16 mouse cellular contexts compared by ENCODE assay signal in genomic region chr1:170059347-170059746, GRCm38 (mm10). TPM values are rescaled to one million over a fixed set of nuclear protein-coding genes. Genes with fewer than 3 reads are reported as not detected.
DNase-seq lines count a peak whose midpoint lies in the region; ATAC-seq and TF ChIP-seq lines count a peak whose summit lies in the region.
"Had no signal": no experiment of that assay in that cellular context is flagged by ENCODE, and none has a peak within 500 bp of the region (broad histone marks: within the 10 kb centered on the region; RNA-seq: fewer than 3 reads in every experiment).

No protein-coding gene starts in this region.

- intact Hi-C loops in heart, postnatal 25 days (cut with DNase I), result no loop called here
- intact Hi-C loops in heart, postnatal 36 days (cut with DNase I), result loop anchor here (5.0 kb wide), 1 partner anchor 52 kb away; no protein-coding TSS in a partner anchor

- TF ChIP-seq POLR2A in brain, embryonic 14.5 days (IDR thresholded peaks at IDR 0.05; ENCODE audit: borderline replicate concordance, extremely low read depth, insufficient read depth, insufficient read length, poor library complexity, severe bottlenecking), result no peak

- no peaks in the 10 kb centered on the region for H3K9me3 ChIP-seq in forebrain, embryonic 11.5 days (ENCODE audit: control insufficient read depth, low read length)
- no peaks in the 10 kb centered on the region for H3K9me3 ChIP-seq in forebrain, embryonic 12.5 days
- H3K9me3 ChIP-seq in liver, postnatal 0 days (ENCODE audit: low read length), result no peaks in the 10 kb centered on the region
- H3K9me3 ChIP-seq: embryonic facial prominence, embryonic 15.5 days; neural tube, embryonic 13.5 days had no signal

- TF ChIP-seq EP300 in liver, postnatal 0 days (IDR thresholded peaks at IDR 0.05; ENCODE audit: low read depth), result no peak

- no peak for DNase-seq in forebrain, embryonic 11.5 days (ENCODE audit: low spot score)
- DNase-seq in heart, postnatal 25 days (ENCODE audit: low spot score), result peak; percentile 24
- DNase-seq in heart, postnatal 36 days, result no peak
- DNase-seq in brain, embryonic 14.5 days (ENCODE audit: low read depth), result peak; percentile 37
- no peak for DNase-seq in testis, postnatal 14 days (ENCODE audit: low spot score)
- no peak for DNase-seq in liver, postnatal 0 days
- DNase-seq: adrenal gland, adult 2 months; cerebellum, adult 18-20 months; lung, postnatal 10 days; right cerebral cortex, adult 18-20 months had no signal

- H3K27ac ChIP-seq in forebrain, embryonic 11.5 days (ENCODE audit: low read depth, low read length), result no peak overlapping the region
- no peak overlapping the region for H3K27ac ChIP-seq in forebrain, embryonic 12.5 days
- H3K27ac ChIP-seq in liver, postnatal 0 days (ENCODE audit: low read depth), result no peak overlapping the region
- H3K27ac ChIP-seq: embryonic facial prominence, embryonic 15.5 days; liver, embryonic 14.5 days; neural tube, embryonic 13.5 days had no signal

- no peaks in the 10 kb centered on the region for H3K27me3 ChIP-seq in forebrain, embryonic 11.5 days (ENCODE audit: control insufficient read depth, insufficient read depth, low read length)
- no peaks in the 10 kb centered on the region for H3K27me3 ChIP-seq in forebrain, embryonic 12.5 days
- H3K27me3 ChIP-seq in liver, postnatal 0 days (ENCODE audit: insufficient read depth, low read length), result no peaks in the 10 kb centered on the region
- H3K27me3 ChIP-seq: embryonic facial prominence, embryonic 15.5 days; neural tube, embryonic 13.5 days had no signal

- no peak overlapping the region for H3K9ac ChIP-seq in forebrain, embryonic 11.5 days (ENCODE audit: low read length)
- no peak overlapping the region for H3K9ac ChIP-seq in forebrain, embryonic 12.5 days
- H3K9ac ChIP-seq in liver, postnatal 0 days (replicated peaks), result no peak overlapping the region
- H3K9ac ChIP-seq: embryonic facial prominence, embryonic 15.5 days; liver, embryonic 14.5 days; neural tube, embryonic 13.5 days had no signal

- WGBS in forebrain, embryonic 11.5 days, result 85% methylated on average over 9 of the region's 9 CpGs
- 76% methylated on average over 9 of the region's 9 CpGs for WGBS in forebrain, embryonic 12.5 days
- 65% methylated on average over 9 of the region's 9 CpGs for WGBS in liver, postnatal 0 days (ENCODE audit: insufficient replicate concordance)

- no peaks in the 10 kb centered on the region for H3K4me1 ChIP-seq in forebrain, embryonic 11.5 days (replicated peaks; ENCODE audit: control insufficient read depth, insufficient read depth, low read length)
- H3K4me1 ChIP-seq in forebrain, embryonic 12.5 days, result peaks cover 3% of the 10 kb centered on the region; the same call in 1 of the 2 replicates
- no peaks in the 10 kb centered on the region for H3K4me1 ChIP-seq in liver, postnatal 0 days (ENCODE audit: insufficient read depth)

- 0 out of 2 replicates have a peak, but pooled peaks have one; percentile 12 for ATAC-seq in forebrain, embryonic 11.5 days (replicated peaks; ENCODE audit: low FRiP score)
- ATAC-seq in forebrain, embryonic 12.5 days (ENCODE audit: low FRiP score), result no peak
- peak; percentile 36; the same call in 1 of the 2 replicates for ATAC-seq in megakaryocyte progenitor cell, adult 5-6 weeks (replicated peaks; ENCODE audit: poor library complexity)
- no peak for ATAC-seq in liver, postnatal 0 days

- TF ChIP-seq CTCF in brain, embryonic 14.5 days (IDR thresholded peaks at IDR 0.05; ENCODE audit: borderline replicate concordance, extremely low read depth, insufficient read depth, insufficient read length), result no peak
- no peak for TF ChIP-seq CTCF in liver, postnatal 0 days (IDR thresholded peaks at IDR 0.05; ENCODE audit: low read depth)

- H3K36me3 ChIP-seq in forebrain, embryonic 11.5 days (ENCODE audit: control insufficient read depth, insufficient read depth, low read length), result no peaks in the 10 kb centered on the region
- no peaks in the 10 kb centered on the region for H3K36me3 ChIP-seq in forebrain, embryonic 12.5 days (replicated peaks)
- no peaks in the 10 kb centered on the region for H3K36me3 ChIP-seq in liver, postnatal 0 days (replicated peaks; ENCODE audit: insufficient read depth, low read length)
- H3K36me3 ChIP-seq: embryonic facial prominence, embryonic 15.5 days; neural tube, embryonic 13.5 days had no signal

- H3K4me3 ChIP-seq in forebrain, embryonic 11.5 days (ENCODE audit: low read depth, low read length), result no peak overlapping the region
- H3K4me3 ChIP-seq in forebrain, embryonic 12.5 days (replicated peaks), result no peak overlapping the region
- no peak overlapping the region for H3K4me3 ChIP-seq in liver, postnatal 0 days (ENCODE audit: low read depth, low read length)
- H3K4me3 ChIP-seq: embryonic facial prominence, embryonic 15.5 days; neural tube, embryonic 13.5 days had no signal

- H3K4me2 ChIP-seq in forebrain, embryonic 11.5 days (ENCODE audit: low read depth, low read length, severe bottlenecking), result no peak overlapping the region
- no peak overlapping the region for H3K4me2 ChIP-seq in forebrain, embryonic 12.5 days
- H3K4me2 ChIP-seq in liver, postnatal 0 days (ENCODE audit: low read depth, low read length), result no peak overlapping the region
- H3K4me2 ChIP-seq: embryonic facial prominence, embryonic 15.5 days; neural tube, embryonic 13.5 days had no signal

RNA-seq across cellular contexts. Expression of gene Ddr2, which starts 51.2 kb away (rescaled TPM):
- polyA plus RNA-seq in forebrain, embryonic 11.5 days (2014; fragmentation: Nextera tagmentation; extraction: Ambion mirVana), result 23.5 and 27.3 TPM in 2 replicates
- polyA plus RNA-seq in forebrain, embryonic 12.5 days (2016; fragmentation: Nextera tagmentation; extraction: Ambion mirVana), result 15.2 and 22.0 TPM in 2 replicates
- 10 to 100 TPM; 23.4 to 29.0 TPM for total RNA-seq in heart, postnatal 25 days (2021)
- total RNA-seq in heart, postnatal 36 days (2021), result 10 to 100 TPM; 21.0 to 24.2 TPM
- 5.0 and 8.2 TPM in 2 replicates for polyA plus RNA-seq in brain, embryonic 14.5 days (2012; rRNA removed)
- not detected in 2 replicates for total RNA-seq in megakaryocyte progenitor cell, adult 5-6 weeks (2015)
- not detected in 2 replicates for total RNA-seq in megakaryocyte progenitor cell, adult 5-6 weeks (2017)
- 0.84 and 1.4 TPM in 2 replicates for polyA plus RNA-seq in liver, postnatal 0 days (2015; fragmentation: Nextera tagmentation; extraction: Ambion mirVana)
- total RNA-seq: hematopoietic stem cell, adult 5-6 weeks had no signal

Comparison
In these comparisons a context has a peak if more than half of its experiments do, and no peak if none do; other contexts are left out.
1. ATAC-seq: peak in forebrain, embryonic 11.5 days (single experiment) and megakaryocyte progenitor cell, adult 5-6 weeks (single experiment); none in forebrain, embryonic 12.5 days (single experiment) and liver, postnatal 0 days (single experiment).
2. DNase-seq: peak in heart, postnatal 25 days (single experiment) and brain, embryonic 14.5 days (single experiment); none in forebrain, embryonic 11.5 days (single experiment), heart, postnatal 36 days (0 of 2), testis, postnatal 14 days (single experiment) and liver, postnatal 0 days (single experiment).